Mouse (Mus musculus) limb, embryonic 10.5 days (tissue): ENCODE results near the gene Neb. TPM values are rescaled to one million over a fixed set of nuclear protein-coding genes. Genes with fewer than 3 reads are reported as not detected.

Source experiments
- DNase-seq: peaks from one replicate; pipeline ENCODE4 v3.0.0-alpha.2; 2017; ENCODE audit warnings: low spot score
- H3K27ac ChIP-seq: fragments of 300-500 bp; sonication (generic); 2 replicates; pipeline ENCODE4 v1.5.1; 2016; ENCODE audit warnings: mild to moderate bottlenecking
- H3K27me3 ChIP-seq: fragments of 300-500 bp; sonication (generic); 2 replicates; pipeline ENCODE4 v1.6.1; 2016; ENCODE audit warnings: low read depth, mild to moderate bottlenecking; ENCODE audit not compliant: poor library complexity, severe bottlenecking
- H3K36me3 ChIP-seq: fragments of 300-500 bp; sonication (generic); 2 replicates; pipeline ENCODE4 v1.6.1; 2016; ENCODE audit warnings: mild to moderate bottlenecking, moderate library complexity
- H3K4me1 ChIP-seq: fragments of 300-500 bp; sonication (generic); 2 replicates; pipeline ENCODE4 v1.6.1; 2016
- H3K4me3 ChIP-seq: fragments of 300-500 bp; sonication (generic); 2 replicates; pipeline ENCODE4 v1.5.1; 2016; ENCODE audit warnings: mild to moderate bottlenecking, moderate library complexity
- H3K9me3 ChIP-seq: fragments of 300-500 bp; sonication (generic); replicated peaks from 2 replicates; pipeline ENCODE4 v1.6.1; 2016; ENCODE audit warnings: mild to moderate bottlenecking
- whole genome bisulfite sequencing: fragments of 180-500 bp; shearing (Covaris S2); methylation state at CpG from one replicate; pipeline ENCODE4 v1.1.7; 2016; 5-methylcytosine and 5-hydroxymethylcytosine counted together
- polyA plus RNA-seq: library from polyadenylated mRNA; unstranded; fragments of >200 nt; fragmentation: Nextera tagmentation; extraction: Ambion mirVana; gene quantifications from 2 replicates; pipeline ENCODE4 v1.2.1, GENCODE M21; 2016

The Neb gene
- polyA plus RNA-seq, 1 experiment from 2014 or later, result 1.8 TPM

DNA sequence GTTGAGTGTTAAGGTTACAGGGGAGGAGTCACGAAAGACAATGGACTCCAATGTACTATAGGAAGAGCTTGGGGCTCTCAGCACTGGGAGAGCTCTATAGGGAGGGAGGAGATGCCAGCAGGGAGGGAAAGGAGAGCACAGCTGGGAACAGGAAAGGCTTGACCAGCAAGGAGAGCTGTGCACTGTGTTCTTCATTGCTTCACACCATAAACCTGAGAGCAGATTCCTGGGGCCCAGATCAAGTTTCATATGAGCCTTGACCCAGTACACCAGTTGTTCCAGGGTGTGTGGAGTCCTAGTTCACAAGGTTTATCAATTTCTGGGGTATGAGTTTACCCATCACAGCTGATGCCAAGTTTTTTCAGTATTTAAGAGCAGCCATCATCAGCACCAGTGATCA is 106.1 kb downstream of the Neb start:
- DNase-seq, result no peak
- Histone ChIP-seq H3K27ac (no peak overlapping the region), H3K4me3 (no peak overlapping the region), H3K4me1 (peaks cover 12% of the 10 kb centered on the region; the same call in 1 of the 2 replicates), H3K27me3 (no peaks in the 10 kb centered on the region), H3K9me3 (no peaks in the 10 kb centered on the region), H3K36me3 (no peaks in the 10 kb centered on the region)
- 33% methylated on average over 1 of the region's 1 CpGs for WGBS

DNA sequence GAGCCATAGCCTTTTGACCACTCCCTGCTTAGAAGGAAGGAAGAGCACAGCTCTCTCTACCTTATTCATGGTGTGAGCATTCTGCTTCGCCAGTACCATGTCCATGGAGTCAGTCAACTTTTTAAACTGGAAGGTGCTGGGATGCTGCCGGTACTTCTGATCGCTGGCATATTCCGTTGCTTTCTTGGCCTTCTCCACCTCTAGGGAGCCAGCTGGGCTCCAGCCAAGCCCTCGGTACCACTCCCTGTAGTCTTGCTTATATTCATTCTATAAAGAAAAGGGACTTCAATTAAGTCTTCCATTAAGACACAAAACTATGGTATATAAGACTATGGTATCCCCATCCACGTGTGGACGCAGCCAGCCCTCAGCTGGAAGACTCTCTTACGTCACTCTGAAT is 107.4 kb downstream of the Neb start:
- no peak overlapping the region for H3K4me3 ChIP-seq
- DNase-seq, result no peak
- no peak overlapping the region for H3K27ac ChIP-seq
- peaks cover 12% of the 10 kb centered on the region; the same call in 1 of the 2 replicates for H3K4me1 ChIP-seq
- H3K36me3 ChIP-seq, result no peaks in the 10 kb centered on the region
- 93% methylated on average over 8 of the region's 8 CpGs for WGBS
- no peaks in the 10 kb centered on the region for H3K9me3 ChIP-seq
- no peaks in the 10 kb centered on the region for H3K27me3 ChIP-seq

DNA sequence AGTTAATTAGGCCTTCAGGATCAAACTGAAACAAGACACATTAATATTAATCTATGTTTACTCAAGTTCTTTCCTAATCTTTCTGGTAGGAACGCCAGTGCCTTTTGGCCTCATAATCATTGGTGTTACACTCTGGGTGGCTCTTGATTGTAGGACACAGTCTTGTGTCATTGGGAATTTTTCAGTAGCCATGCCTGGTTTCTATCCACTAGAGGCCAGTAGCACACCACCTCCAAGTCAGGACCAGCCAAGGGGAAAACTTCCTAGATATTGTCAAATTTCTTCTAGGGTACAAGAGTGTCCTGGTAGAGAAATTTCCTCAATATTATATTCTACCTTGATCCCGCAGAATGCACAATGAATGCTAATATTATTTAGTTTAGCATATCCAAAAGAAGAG is 116.1 kb downstream of the Neb start:
- Histone ChIP-seq H3K9me3 (no peaks in the 10 kb centered on the region), H3K27ac (no peak overlapping the region), H3K36me3 (no peaks in the 10 kb centered on the region), H3K4me3 (no peak overlapping the region), H3K4me1 (no peaks in the 10 kb centered on the region), H3K27me3 (no peaks in the 10 kb centered on the region)
- DNase-seq, result no peak
- WGBS, result 58% methylated on average over 2 of the region's 2 CpGs

DNA sequence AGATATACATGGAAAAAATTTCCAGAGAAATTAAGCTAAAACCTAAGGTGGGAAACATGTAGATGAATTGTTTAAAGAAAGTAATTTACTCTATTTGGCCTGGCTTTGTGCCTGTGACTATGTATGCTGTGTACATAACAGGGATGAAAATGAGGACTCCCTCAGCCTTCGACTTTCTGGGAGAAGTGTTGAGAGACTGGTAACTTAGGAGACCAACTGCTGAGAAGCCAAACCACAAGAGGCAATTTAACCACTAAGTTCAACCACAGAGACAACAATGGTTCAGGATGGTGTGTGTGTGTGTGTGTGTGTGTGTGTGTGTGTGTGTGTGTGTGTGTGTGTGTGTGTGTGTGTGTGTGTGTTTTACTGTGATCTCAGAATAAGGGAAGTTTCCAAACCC is 126.2 kb downstream of the Neb start:
- no peak overlapping the region for H3K4me3 ChIP-seq
- H3K36me3 ChIP-seq, result no peaks in the 10 kb centered on the region
- no peaks in the 10 kb centered on the region for H3K4me1 ChIP-seq
- no peak overlapping the region for H3K27ac ChIP-seq
- no peaks in the 10 kb centered on the region for H3K9me3 ChIP-seq
- WGBS, result 69% methylated on average over 1 of the region's 1 CpGs
- H3K27me3 ChIP-seq, result no peaks in the 10 kb centered on the region
- no peak for DNase-seq

DNA sequence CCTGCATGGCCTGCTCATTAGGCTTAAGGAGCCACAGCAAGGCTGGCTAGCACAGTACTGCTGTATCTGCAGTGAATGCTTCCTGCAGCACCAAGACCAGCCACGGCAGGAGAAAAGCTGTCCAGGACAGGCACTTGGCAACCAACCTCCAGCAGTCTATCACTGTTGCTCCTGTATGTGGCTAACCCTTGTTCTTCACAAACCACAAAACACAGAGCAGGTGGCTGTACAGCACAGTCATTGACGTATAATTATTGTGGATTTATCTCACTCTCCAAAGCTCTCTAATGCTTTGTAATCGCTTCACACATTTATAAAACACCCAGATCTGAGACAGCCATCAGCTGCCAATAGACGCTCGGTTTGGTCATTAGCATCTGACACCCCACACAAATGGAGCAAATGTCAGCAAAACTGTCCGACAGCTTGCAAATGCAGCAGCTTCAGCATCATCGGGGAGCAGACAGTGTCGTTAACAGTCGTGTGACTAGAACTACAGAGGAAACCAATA is 129.9 kb downstream of the Neb start:
- H3K9me3 ChIP-seq, result no peaks in the 10 kb centered on the region
- H3K4me3 ChIP-seq, result no peak overlapping the region
- no peaks in the 10 kb centered on the region for H3K27me3 ChIP-seq
- no peaks in the 10 kb centered on the region for H3K36me3 ChIP-seq
- H3K27ac ChIP-seq, result no peak overlapping the region
- DNase-seq, result no peak
- 81% methylated on average over 9 of the region's 9 CpGs for WGBS
- no peaks in the 10 kb centered on the region for H3K4me1 ChIP-seq

DNA sequence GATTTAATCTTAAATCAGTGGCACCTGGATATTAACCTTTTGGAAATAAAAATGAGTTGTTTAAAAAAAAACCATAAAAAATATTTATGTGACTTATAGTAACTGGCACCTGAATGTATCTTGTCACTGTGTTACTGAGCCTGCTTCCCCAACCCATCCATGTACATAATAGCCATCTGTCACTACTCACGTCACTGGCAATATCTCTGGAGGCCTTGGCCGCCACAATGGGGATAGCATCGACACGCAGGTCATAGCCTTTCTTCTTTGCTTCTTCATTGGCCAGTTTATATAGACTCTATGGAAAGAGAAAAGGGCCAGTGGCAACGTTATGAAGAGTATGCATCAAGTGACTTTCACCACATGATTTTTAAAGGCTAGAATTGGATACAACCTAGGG is 133.2 kb downstream of the Neb start:
- H3K9me3 ChIP-seq, result no peaks in the 10 kb centered on the region
- no peaks in the 10 kb centered on the region for H3K4me1 ChIP-seq
- no peak for DNase-seq
- 93% methylated on average over 5 of the region's 5 CpGs for WGBS
- no peaks in the 10 kb centered on the region for H3K36me3 ChIP-seq
- H3K27ac ChIP-seq, result no peak overlapping the region
- H3K4me3 ChIP-seq, result no peak overlapping the region
- H3K27me3 ChIP-seq, result no peaks in the 10 kb centered on the region

DNA sequence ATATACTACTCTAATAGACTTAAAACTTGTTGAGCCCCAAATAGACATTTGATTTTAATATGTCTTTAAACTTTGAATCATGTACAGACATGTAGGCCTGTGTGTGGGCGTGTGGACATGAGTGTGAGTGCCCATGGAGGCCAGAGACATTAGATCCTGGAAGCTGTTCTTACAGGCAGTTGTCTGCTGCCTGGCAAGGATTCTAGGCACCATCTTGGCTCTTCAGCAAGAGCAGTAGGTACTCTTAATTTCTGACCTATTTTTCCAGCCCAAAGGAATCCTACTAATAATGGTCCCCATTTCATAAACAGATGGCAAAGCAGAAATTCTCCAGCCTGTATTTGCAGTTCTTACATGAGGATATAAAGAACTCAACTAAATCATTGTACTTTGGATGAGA is 135.6 kb downstream of the Neb start:
- Histone ChIP-seq H3K4me3 (no peak overlapping the region), H3K36me3 (no peaks in the 10 kb centered on the region), H3K4me1 (no peaks in the 10 kb centered on the region), H3K27me3 (no peaks in the 10 kb centered on the region), H3K27ac (no peak overlapping the region), H3K9me3 (no peaks in the 10 kb centered on the region)
- 84% methylated on average over 1 of the region's 1 CpGs for WGBS
- DNase-seq, result no peak

DNA sequence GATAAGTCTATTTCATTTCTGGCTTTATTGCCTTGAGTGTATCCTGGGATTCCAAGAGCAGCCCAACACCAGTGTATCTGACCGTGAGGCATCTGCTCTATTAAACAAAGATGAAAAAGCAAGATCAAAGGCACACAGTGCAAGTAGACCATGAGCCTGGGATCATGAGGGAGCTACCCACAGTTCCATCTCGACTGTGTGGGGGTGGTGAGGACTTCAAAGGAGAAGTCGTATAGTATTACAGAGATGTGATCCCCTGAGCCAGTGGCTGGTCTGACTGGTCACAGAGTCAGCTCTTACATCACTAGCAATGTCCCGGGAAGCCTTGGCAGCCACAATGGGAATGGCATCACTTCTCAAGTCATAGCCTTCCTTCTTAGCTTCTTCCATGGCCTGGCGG is 140.4 kb downstream of the Neb start:
- WGBS, result 46% methylated on average over 5 of the region's 5 CpGs

DNA sequence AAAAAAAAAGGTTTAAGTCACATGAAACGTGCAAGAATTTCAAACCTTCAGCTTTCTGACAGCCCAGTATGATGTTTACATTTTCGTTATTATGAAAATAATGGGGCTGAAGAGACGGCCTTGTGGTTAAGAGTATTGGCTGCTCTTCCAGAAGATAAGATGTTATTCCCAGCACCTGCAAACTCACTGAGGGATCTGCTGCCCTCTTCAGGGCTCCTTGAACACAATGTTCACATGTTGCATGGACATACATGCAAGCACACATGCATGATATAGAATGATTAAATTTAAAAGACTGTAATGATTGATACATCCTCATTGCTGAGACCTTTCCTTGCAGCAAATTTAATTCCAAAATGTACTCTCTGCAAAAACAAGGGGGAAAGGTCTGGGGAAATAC is 150.7 kb downstream of the Neb start:
- no peak overlapping the region for H3K27ac ChIP-seq
- no peaks in the 10 kb centered on the region for H3K9me3 ChIP-seq
- DNase-seq, result no peak
- no peak overlapping the region for H3K4me3 ChIP-seq
- no peaks in the 10 kb centered on the region for H3K4me1 ChIP-seq
- 80% methylated on average over 3 of the region's 3 CpGs for WGBS
- no peaks in the 10 kb centered on the region for H3K27me3 ChIP-seq
- no peaks in the 10 kb centered on the region for H3K36me3 ChIP-seq

More for the DNA sequence above, 140.4 kb downstream of the Neb start:
- no peaks in the 10 kb centered on the region for H3K27me3 ChIP-seq
- no peaks in the 10 kb centered on the region for H3K9me3 ChIP-seq
- H3K4me1 ChIP-seq, result no peaks in the 10 kb centered on the region
- no peak overlapping the region for H3K4me3 ChIP-seq
- no peak overlapping the region for H3K27ac ChIP-seq
- H3K36me3 ChIP-seq, result no peaks in the 10 kb centered on the region
- no peak for DNase-seq

DNA sequence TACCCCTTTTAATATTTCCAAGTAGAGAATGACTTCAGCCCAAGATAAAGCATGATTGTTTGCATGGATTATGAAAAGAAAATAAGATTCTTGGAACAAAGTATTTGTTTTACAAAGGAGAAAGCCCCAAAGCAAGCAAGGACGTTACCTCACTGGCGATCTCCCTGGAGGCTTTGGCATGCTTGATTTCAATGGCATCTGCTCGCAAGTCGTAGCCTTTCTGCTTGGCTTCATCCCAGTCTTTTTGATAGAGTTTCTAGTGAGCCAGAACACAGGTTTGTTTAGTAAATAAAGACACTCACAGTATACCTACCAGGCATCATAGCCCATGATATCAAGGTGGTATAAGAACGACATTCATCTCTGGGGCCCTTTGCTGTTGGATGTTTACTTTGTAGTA is 153.9 kb downstream of the Neb start:
- WGBS, result 88% methylated on average over 5 of the region's 5 CpGs
- Histone ChIP-seq H3K4me1 (no peaks in the 10 kb centered on the region), H3K9me3 (no peaks in the 10 kb centered on the region), H3K27ac (no peak overlapping the region), H3K4me3 (no peak overlapping the region), H3K36me3 (no peaks in the 10 kb centered on the region), H3K27me3 (no peaks in the 10 kb centered on the region)
- DNase-seq, result no peak

DNA sequence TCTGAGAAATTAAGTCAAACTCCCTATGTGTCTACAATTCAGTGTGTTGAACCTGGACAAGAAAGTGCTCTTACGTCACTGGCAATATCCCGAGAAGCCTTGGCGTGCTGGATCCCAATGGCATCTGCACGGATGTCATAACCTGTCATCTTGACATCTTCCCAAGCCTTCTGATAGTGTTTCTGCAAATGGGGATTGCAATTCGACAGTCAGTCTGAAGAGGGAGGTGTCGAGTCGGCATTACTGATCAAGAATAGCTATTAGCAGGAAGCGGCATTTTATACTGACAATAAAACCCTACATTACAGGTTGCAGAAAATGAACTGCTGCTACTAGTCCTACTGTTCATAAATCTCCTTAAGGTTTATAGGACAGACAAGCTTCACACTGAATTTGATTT is 158.2 kb downstream of the Neb start:
- H3K4me3 ChIP-seq, result no peak overlapping the region
- no peaks in the 10 kb centered on the region for H3K27me3 ChIP-seq
- no peak overlapping the region for H3K27ac ChIP-seq
- WGBS, result 58% methylated on average over 8 of the region's 8 CpGs
- no peaks in the 10 kb centered on the region for H3K9me3 ChIP-seq
- no peaks in the 10 kb centered on the region for H3K4me1 ChIP-seq
- no peak for DNase-seq
- no peaks in the 10 kb centered on the region for H3K36me3 ChIP-seq

DNA sequence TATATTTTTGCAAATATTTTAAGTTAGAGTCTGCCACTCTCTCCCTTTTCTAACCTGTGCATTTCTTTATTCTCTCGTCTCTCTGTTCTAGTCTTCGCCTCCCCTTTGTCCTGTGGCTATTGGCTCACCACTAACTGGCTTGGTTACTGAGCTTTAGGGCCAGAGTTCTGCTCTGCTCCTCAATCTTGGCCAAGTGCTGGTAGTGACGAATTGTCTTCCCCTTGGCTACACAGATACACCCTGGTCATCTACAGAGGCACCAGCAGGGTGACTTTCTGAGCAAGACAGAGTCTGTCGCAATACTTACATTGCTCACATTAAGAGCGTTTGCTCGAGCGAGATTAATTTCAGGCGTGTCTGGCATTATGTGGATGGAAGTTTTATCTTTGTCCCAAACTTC is 162.3 kb downstream of the Neb start:
- no peak for DNase-seq

DNA sequence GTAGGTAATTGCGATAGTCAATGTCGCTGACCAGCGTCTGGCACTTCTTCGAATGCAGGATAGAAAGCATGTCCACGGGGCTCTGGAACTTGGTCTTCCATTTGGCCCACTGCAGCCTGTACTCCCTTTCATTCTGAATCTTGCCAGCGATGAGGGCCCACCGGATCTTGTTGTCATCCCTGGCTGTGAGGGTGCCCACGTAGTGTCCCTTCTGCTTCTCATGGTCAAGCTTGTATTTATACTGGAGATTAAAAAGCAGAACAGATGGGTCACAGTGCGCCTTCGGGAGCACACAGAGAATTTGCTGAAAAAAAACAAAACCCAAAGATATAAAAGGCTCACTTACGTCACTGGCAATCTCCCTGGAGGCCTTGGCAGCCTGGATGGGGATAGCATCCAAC is 165.7 kb downstream of the Neb start:
- WGBS, result 95% methylated on average over 11 of the region's 11 CpGs
- no peaks in the 10 kb centered on the region for H3K9me3 ChIP-seq
- DNase-seq, result no peak

More for the DNA sequence above, 162.3 kb downstream of the Neb start:
- H3K4me1 ChIP-seq, result 0 out of 2 replicates have a peak, but pooled peaks cover 4% of the 10 kb centered on the region
- H3K9me3 ChIP-seq, result no peaks in the 10 kb centered on the region
- no peak overlapping the region for H3K4me3 ChIP-seq
- no peaks in the 10 kb centered on the region for H3K36me3 ChIP-seq
- WGBS, result 96% methylated on average over 8 of the region's 8 CpGs
- H3K27me3 ChIP-seq, result no peaks in the 10 kb centered on the region
- H3K27ac ChIP-seq, result no peak overlapping the region

DNA sequence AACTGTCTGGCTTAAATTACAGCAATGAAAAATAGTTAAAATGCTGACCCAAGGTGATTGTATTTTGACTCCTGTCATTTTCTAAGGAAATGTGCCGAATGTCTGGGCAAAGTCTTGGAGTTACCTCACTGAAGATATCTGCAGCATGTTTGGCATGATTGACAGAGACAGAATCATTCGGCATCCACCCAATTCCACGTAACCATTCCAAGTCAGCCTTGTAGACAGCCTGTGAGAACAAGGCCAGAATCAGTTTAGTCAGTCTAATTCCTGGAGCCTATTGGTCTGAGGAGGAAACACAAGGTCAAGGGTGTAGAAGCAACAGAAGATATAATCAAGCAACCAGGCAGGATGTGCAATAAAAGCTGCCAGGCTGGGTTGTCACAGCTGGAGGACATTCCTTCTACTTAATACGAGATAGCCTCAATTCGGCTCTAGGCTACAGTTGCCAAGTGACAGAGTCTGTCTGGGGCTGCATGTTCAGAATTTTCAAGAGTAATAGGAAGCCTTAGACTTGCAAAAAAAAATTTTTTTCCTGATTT is 166.8 kb downstream of the Neb start:
- 73% methylated on average over 5 of the region's 5 CpGs for WGBS
- peak; percentile 20 for DNase-seq
- Histone ChIP-seq H3K4me1 (0 out of 2 replicates have a peak, but pooled peaks cover 4% of the 10 kb centered on the region), H3K36me3 (no peaks in the 10 kb centered on the region), H3K4me3 (no peak overlapping the region), H3K9me3 (no peaks in the 10 kb centered on the region), H3K27ac (no peak overlapping the region), H3K27me3 (no peaks in the 10 kb centered on the region)

More for the DNA sequence above, 165.7 kb downstream of the Neb start:
- no peaks in the 10 kb centered on the region for H3K27me3 ChIP-seq
- H3K27ac ChIP-seq, result no peak overlapping the region
- no peak overlapping the region for H3K4me3 ChIP-seq
- H3K36me3 ChIP-seq, result no peaks in the 10 kb centered on the region
- H3K4me1 ChIP-seq, result 0 out of 2 replicates have a peak, but pooled peaks cover 4% of the 10 kb centered on the region
